Mouse (Mus musculus) bone marrow macrophage, adult 2 months (primary cell): Measurements from ENCODE around the gene Cand2. TPM values are rescaled to one million over a fixed set of nuclear protein-coding genes. Genes with fewer than 3 reads are reported as not detected.

Experiments
- H3K27ac ChIP-seq: 2 replicates; pipeline ENCODE4 v1.5.1; 2012; ENCODE audit warnings: low read depth, low read length; ENCODE audit not compliant: insufficient read depth
- H3K4me1 ChIP-seq: 2 replicates; pipeline ENCODE4 v1.6.1; 2012; ENCODE audit warnings: low read length; ENCODE audit not compliant: control insufficient read depth, insufficient read depth
- H3K4me3 ChIP-seq: 2 replicates; pipeline ENCODE4 v1.5.1; 2012; ENCODE audit warnings: mild to moderate bottlenecking, low read length, moderate library complexity; ENCODE audit not compliant: insufficient read depth
- CTCF ChIP-seq: IDR thresholded peaks from 2 replicates; pipeline ENCODE4 v1.5.1; 2012; ENCODE audit warnings: low read depth, mild to moderate bottlenecking, low read length, moderate library complexity
- POLR2A ChIP-seq: IDR thresholded peaks from 2 replicates; pipeline ENCODE4 v1.6.1; 2012; ENCODE audit warnings: mild to moderate bottlenecking, low read depth, low read length, borderline replicate concordance
- polyA plus RNA-seq: library from polyadenylated mRNA; stranded (reverse); fragments of >200 nt; gene quantifications from 2 replicates; pipeline ENCODE4 v1.2.4, GENCODE M21; 2012; ENCODE audit not compliant: missing spikeins, insufficient read depth, insufficient read length

Gene Cand2
- polyA plus RNA-seq, 1 experiment = 0.40 TPM

GRCm38 (mm10) chr6:115758981-115759435 is 15.3 kb upstream of the Cand2 start:
- TF ChIP-seq CTCF (no peak), POLR2A (no peak)
- Histone ChIP-seq H3K27ac (no peak overlapping the region), H3K4me1 (peaks cover 47% of the 10 kb centered on the region), H3K4me3 (no peak overlapping the region)

- no peak overlapping the region for H3K27ac ChIP-seq
- TF ChIP-seq POLR2A = no peak
- TF ChIP-seq CTCF = no peak
- H3K4me3 ChIP-seq = no peak overlapping the region
- H3K4me1 ChIP-seq = peaks cover 49% of the 10 kb centered on the region
Observed at GRCm38 (mm10) chr6:115759461-115759860, 14.9 kb upstream of the Cand2 start.

- Histone ChIP-seq H3K27ac (no peak overlapping the region), H3K4me3 (no peak overlapping the region), H3K4me1 (peaks cover 54% of the 10 kb centered on the region)
- no peak for TF ChIP-seq POLR2A
- TF ChIP-seq CTCF = no peak
Observed at GRCm38 (mm10) chr6:115760137-115760536, 14.2 kb upstream of the Cand2 start.

GRCm38 (mm10) chr6:115760982-115761381 is 13.4 kb upstream of the Cand2 start:
- H3K27ac ChIP-seq = no peak overlapping the region
- peaks cover 54% of the 10 kb centered on the region for H3K4me1 ChIP-seq
- TF ChIP-seq POLR2A (no peak), CTCF (no peak)
- H3K4me3 ChIP-seq = no peak overlapping the region

- TF ChIP-seq POLR2A = no peak
- TF ChIP-seq CTCF = no peak
- Histone ChIP-seq H3K4me1 (peaks cover 54% of the 10 kb centered on the region), H3K4me3 (peak within 1 kb of the TSS; percentile 17), H3K27ac (peak within 1 kb of the TSS; percentile 36)
Observed at GRCm38 (mm10) chr6:115761995-115762756, 12.2 kb upstream of the Cand2 start, which contains the start of gene Tmem40. TSS of gene Tmem40 (minus strand) at chr6:115762410.

GRCm38 (mm10) chr6:115764179-115764578 is 10.2 kb upstream of the Cand2 start:
- H3K4me3 ChIP-seq = peak overlapping the region; percentile 39
- peaks cover 59% of the 10 kb centered on the region for H3K4me1 ChIP-seq
- TF ChIP-seq POLR2A (no peak), CTCF (no peak)
- H3K27ac ChIP-seq = peak overlapping the region; percentile 82

GRCm38 (mm10) chr6:115767357-115767756 is 7.0 kb upstream of the Cand2 start:
- peaks cover 32% of the 10 kb centered on the region for H3K4me1 ChIP-seq
- no peak overlapping the region for H3K27ac ChIP-seq
- no peak for TF ChIP-seq POLR2A
- TF ChIP-seq CTCF = no peak
- no peak overlapping the region for H3K4me3 ChIP-seq

GRCm38 (mm10) chr6:115768207-115768606 is 6.1 kb upstream of the Cand2 start:
- TF ChIP-seq POLR2A (no peak), CTCF (no peak)
- no peak overlapping the region for H3K4me3 ChIP-seq
- H3K27ac ChIP-seq = no peak overlapping the region
- peaks cover 24% of the 10 kb centered on the region for H3K4me1 ChIP-seq

GRCm38 (mm10) chr6:115770059-115770670 is 4.2 kb upstream of the Cand2 start:
- Histone ChIP-seq H3K27ac (no peak overlapping the region), H3K4me1 (peaks cover 10% of the 10 kb centered on the region), H3K4me3 (no peak overlapping the region)
- TF ChIP-seq CTCF (peak; percentile 47; the same call in 1 of the 2 replicates), POLR2A (no peak)

GRCm38 (mm10) chr6:115770852-115771251 is 3.5 kb upstream of the Cand2 start:
- H3K4me1 ChIP-seq = peaks cover 10% of the 10 kb centered on the region
- TF ChIP-seq CTCF = no peak
- TF ChIP-seq POLR2A = no peak
- no peak overlapping the region for H3K27ac ChIP-seq
- H3K4me3 ChIP-seq = no peak overlapping the region
